Mouse (Mus musculus): ENCODE measurements around the gene Fgf3.

Fgf3 gene

DNA sequence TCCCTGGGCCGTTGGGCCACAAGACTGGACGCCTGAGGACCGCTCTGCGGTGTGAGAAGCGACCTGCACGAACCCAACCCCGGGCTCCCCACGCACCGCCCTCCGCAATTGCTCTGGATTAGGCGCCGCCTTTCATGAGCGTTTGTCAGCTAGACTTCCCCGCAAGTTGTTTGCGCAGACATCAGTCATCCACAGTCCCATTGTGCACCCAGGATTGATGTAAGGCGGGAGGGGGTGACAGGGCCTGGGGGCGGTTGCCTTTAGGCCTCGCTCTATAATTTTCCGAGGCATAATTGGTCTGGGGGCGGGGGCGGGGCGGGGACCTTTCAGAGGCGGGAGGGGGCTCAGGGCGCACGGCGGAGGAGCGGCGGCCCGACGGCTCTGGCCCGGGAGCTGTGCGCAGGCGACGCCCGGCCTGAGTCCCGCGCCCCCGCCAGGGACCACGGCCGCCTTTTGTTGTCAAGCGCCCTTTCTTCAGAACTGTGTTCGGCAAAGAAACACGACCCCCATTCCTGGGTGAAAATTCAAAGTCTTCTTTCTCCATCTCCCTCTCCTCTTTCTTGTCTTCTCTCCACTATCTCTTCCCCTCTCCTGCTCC lies at the start of gene Fgf3:
TSS of gene Fgf3 (plus strand) at position 193 of the 598 bp plus-strand sequence.
- ChIA-PET POLR2A (interaction anchor here (0.5 to 50.1 kb wide), 29 partner anchors 8 to 1762 kb away, joined by 3 to 1932 read pairs (median 6); partner anchors contain the start of genes Fgf15 (in 1 of the 4) and Fgf4 (in 1 of the 4)), CTCF (interaction anchor here (0.8 to 4.0 kb wide), 19 partner anchors 8 to 71 kb away, joined by 3 to 22 read pairs (median 4); no protein-coding TSS in a partner anchor)

- POLR2A ChIA-PET = interaction anchor here in 3 of 4 experiments (1.2 to 1.4 kb wide), 3 partner anchors 24 to 101 kb away, joined by 3 read pairs; no protein-coding TSS in a partner anchor
- CTCF ChIA-PET = interaction anchor here (0.6 to 5.6 kb wide), 19 partner anchors 7 to 201 kb away, joined by 3 to 45 read pairs (median 7); partner anchors contain the start of gene Fgf15 (in 1 of the 4)
Observed at GRCm38 (mm10) chr7:144788631-144789030, 49.3 kb upstream of the Fgf3 start.

- POLR2A ChIA-PET = interaction anchor here in 3 of 4 experiments (0.8 to 1.4 kb wide), 11 partner anchors 9 to 119 kb away, joined by 3 to 4 read pairs (median 3); partner anchors contain the start of gene Fgf15 (in 1 of the 3)
- CTCF ChIA-PET = interaction anchor here (0.5 to 5.6 kb wide), 55 partner anchors 8 to 359 kb away, joined by 3 to 45 read pairs (median 4); partner anchors contain the start of genes Fgf15 (in 1 of the 4), Fgf3 (in 1 of the 4) and LTO1 (in 1 of the 4)
Observed at GRCm38 (mm10) chr7:144789601-144790556, 48.0 kb upstream of the Fgf3 start.

DNA sequence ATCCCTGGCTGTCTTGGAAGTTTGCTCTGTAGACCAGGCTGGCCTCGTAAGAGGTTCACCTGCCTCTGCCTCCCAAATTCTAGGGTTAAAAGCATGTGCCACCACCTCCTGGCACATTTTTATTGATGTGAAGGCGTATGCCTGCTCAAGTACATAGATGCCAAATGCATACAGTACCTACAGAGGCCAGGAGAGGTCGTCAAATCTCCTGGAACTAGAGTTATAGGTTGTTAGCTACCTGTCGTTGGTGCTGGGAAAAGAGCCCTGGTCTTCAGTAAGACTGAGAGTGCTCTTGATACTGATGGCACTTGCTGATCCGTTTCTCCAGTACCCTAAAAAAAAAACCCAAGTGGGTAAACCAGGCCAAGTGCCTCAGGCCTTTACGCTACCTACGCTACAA lies 46.5 kb upstream of the Fgf3 start:
- ChIA-PET CTCF (interaction anchor here (0.5 to 5.6 kb wide), 26 partner anchors 10 to 140 kb away, joined by 3 to 45 read pairs (median 4); partner anchors contain the start of genes Fgf3 (in 2 of the 4), Fgf15 (in 1 of the 4), Fgf4 (in 1 of the 4) and LTO1 (in 1 of the 4)), POLR2A (interaction anchor here in 2 of 4 experiments (0.6 to 1.6 kb wide), 9 partner anchors 16 to 194 kb away, joined by 3 to 8 read pairs (median 3); no protein-coding TSS in a partner anchor)

- CTCF ChIA-PET = interaction anchor here in 3 of 4 experiments (0.5 to 5.6 kb wide), 16 partner anchors 9 to 210 kb away, joined by 3 to 45 read pairs (median 4); partner anchors contain the start of gene LTO1 (in 1 of the 3)
Observed at GRCm38 (mm10) chr7:144793296-144793695, 44.6 kb upstream of the Fgf3 start.

GRCm38 (mm10) chr7:144795976-144796474 lies 41.9 kb upstream of the Fgf3 start:
- ChIA-PET CTCF (interaction anchor here in 2 of 4 experiments (1.1 to 4.8 kb wide), 9 partner anchors 10 to 111 kb away, joined by 3 to 64 read pairs (median 17); partner anchors contain the start of genes Fgf15 (in 1 of the 2) and Fgf4 (in 1 of the 2)), POLR2A (interaction anchor here in 3 of 4 experiments (0.5 to 2.7 kb wide), 10 partner anchors 10 to 114 kb away, joined by 3 to 24 read pairs (median 6); no protein-coding TSS in a partner anchor)

More at GRCm38 (mm10) chr7:144793296-144793695, 44.6 kb upstream of the Fgf3 start:
- POLR2A ChIA-PET = interaction anchor here in 3 of 4 experiments (0.5 to 1.7 kb wide), 13 partner anchors 30 to 109 kb away, joined by 3 to 9 read pairs (median 4); no protein-coding TSS in a partner anchor

- POLR2A ChIA-PET = interaction anchor here in 3 of 4 experiments (0.5 to 2.7 kb wide), 28 partner anchors 9 to 385 kb away, joined by 3 to 24 read pairs (median 4); partner anchors contain the start of gene Fgf3 (in 1 of the 3)
- CTCF ChIA-PET = interaction anchor here (0.7 to 4.8 kb wide), 38 partner anchors 9 to 112 kb away, joined by 3 to 64 read pairs (median 6); partner anchors contain the start of genes Fgf15 (in 1 of the 4), Fgf3 (in 1 of the 4) and Fgf4 (in 1 of the 4)
Observed at GRCm38 (mm10) chr7:144796986-144797735, 40.7 kb upstream of the Fgf3 start.

GRCm38 (mm10) chr7:144798471-144798870 lies 39.4 kb upstream of the Fgf3 start:
- ChIA-PET CTCF (interaction anchor here (0.5 to 4.8 kb wide), 40 partner anchors 8 to 411 kb away, joined by 3 to 64 read pairs (median 4); partner anchors contain the start of genes Fgf15 (in 1 of the 4), Fgf3 (in 1 of the 4) and Fgf4 (in 1 of the 4)), POLR2A (interaction anchor here in 3 of 4 experiments (0.5 to 2.7 kb wide), 20 partner anchors 15 to 97 kb away, joined by 3 to 24 read pairs (median 4); partner anchors contain the start of gene Fgf3 (in 1 of the 3))

DNA sequence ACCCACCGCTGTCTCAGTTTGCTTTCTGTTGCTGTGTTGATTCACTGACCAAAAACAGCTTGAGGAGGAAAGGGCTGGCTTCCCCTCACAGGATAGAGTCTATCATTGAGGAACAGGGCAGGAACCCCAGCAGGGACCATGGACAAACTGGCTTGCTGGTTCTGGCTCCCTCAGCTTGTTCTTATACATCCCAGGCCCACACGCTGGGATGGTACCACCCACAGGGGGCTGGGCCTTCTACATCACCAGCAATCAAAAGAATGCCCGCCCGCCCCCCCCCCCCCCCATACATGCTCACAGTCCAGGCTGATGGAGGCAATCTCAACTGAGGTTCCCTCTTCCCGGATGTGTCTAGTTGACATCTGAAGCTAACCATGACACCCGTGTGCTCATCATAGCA lies 30.8 kb upstream of the Fgf3 start:
- ChIA-PET CTCF (interaction anchor here in 3 of 4 experiments (0.7 to 1.9 kb wide), 10 partner anchors 9 to 275 kb away, joined by 3 to 14 read pairs (median 4); no protein-coding TSS in a partner anchor), POLR2A (interaction anchor here in 3 of 4 experiments (0.5 to 2.6 kb wide), 30 partner anchors 8 to 329 kb away, joined by 3 to 14 read pairs (median 4); no protein-coding TSS in a partner anchor)

DNA sequence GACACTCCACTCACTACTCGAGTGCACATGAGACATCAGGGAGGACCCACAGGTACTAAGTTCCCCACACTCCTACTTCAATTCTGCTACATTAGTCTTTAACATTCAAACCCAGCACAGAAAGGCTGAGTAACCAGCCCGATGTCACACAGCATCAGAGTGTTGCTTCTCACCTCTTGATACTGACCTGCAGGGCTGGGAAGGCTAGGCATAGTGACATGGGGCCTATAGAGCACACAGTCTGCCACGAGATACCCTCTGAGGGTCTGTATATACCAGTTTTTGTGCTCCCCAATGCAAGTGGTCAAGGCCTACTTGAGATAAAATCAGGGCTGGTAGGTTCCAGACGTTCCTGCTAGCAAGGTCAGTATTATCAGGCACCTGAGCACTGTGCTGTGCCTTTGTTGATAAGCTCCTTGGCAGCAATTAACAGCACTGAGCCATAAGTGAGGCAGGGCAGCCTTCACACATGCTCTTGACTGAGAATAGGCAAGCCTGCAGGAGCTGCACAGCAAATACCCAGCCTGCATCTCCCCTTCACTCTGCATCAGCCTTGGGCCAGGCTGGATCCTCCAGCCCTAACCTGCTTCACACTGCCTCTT lies 29.8 kb upstream of the Fgf3 start:
- ChIA-PET POLR2A (interaction anchor here in 2 of 4 experiments (0.9 to 2.6 kb wide), 5 partner anchors 16 to 56 kb away, joined by 3 to 9 read pairs (median 4); no protein-coding TSS in a partner anchor), CTCF (interaction anchor here in 1 of 4 experiments (0.6 kb wide), 1 partner anchor 1060 kb away, joined by 3 read pairs; no protein-coding TSS in a partner anchor)

- ChIA-PET POLR2A (interaction anchor here in 3 of 4 experiments (0.8 to 2.1 kb wide), 12 partner anchors 9 to 229 kb away, joined by 3 to 5 read pairs (median 3); partner anchors contain the start of gene Fadd (in 1 of the 3)), CTCF (interaction anchor here in 3 of 4 experiments (0.7 to 1.7 kb wide), 6 partner anchors 10 to 97 kb away, joined by 3 to 9 read pairs (median 4); partner anchors contain the start of gene Fgf4 (in 1 of the 3))
Observed at GRCm38 (mm10) chr7:144811521-144811920, 26.4 kb upstream of the Fgf3 start.

DNA sequence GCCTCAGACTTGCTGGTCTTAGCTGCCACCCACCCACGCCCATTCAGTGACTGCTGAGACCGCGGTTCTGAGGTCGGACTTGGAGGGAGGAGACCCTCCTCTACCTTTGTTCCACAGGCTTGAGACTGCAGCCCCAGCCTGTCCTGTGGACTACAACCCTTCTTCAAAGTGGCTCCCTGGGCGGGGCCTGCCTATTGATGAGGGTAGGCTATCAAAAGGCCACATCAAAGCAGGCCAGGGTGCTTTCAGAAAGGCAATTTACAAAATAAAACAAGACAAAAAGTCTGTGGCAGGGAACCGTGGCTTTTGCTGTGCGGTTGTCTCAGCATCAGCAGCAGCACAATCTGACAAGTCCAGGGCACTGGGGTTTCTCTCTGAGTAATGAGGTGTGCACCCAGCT lies 16.0 kb upstream of the Fgf3 start:
- POLR2A ChIA-PET = interaction anchor here (0.6 to 50.1 kb wide), 21 partner anchors 9 to 993 kb away, joined by 3 to 1932 read pairs (median 3); partner anchors contain the start of gene Fgf3 (in 3 of the 4)
- CTCF ChIA-PET = interaction anchor here in 1 of 4 experiments (1.4 to 3.2 kb wide), 3 partner anchors 10 to 24 kb away, joined by 5 to 18 read pairs (median 11); no protein-coding TSS in a partner anchor

GRCm38 (mm10) chr7:144823988-144824387 lies 13.9 kb upstream of the Fgf3 start:
- ChIA-PET POLR2A (interaction anchor here in 3 of 4 experiments (0.6 to 50.1 kb wide), 19 partner anchors 8 to 316 kb away, joined by 3 to 1932 read pairs (median 5); partner anchors contain the start of gene Fgf3 (in 2 of the 3)), CTCF (interaction anchor here in 3 of 4 experiments (0.6 to 3.2 kb wide), 8 partner anchors 21 to 505 kb away, joined by 3 to 18 read pairs (median 3); no protein-coding TSS in a partner anchor)

- CTCF ChIA-PET = interaction anchor here (0.6 to 1.5 kb wide), 8 partner anchors 16 to 59 kb away, joined by 3 to 9 read pairs (median 3); no protein-coding TSS in a partner anchor
- POLR2A ChIA-PET = interaction anchor here in 2 of 4 experiments (0.6 to 50.1 kb wide), 17 partner anchors 8 to 455 kb away, joined by 3 to 1932 read pairs (median 3); partner anchors contain the start of genes Fgf3 (in 2 of the 2), Fgf4 (in 1 of the 2) and Tpcn2 (in 1 of the 2)
Observed at GRCm38 (mm10) chr7:144828369-144828768, 9.5 kb upstream of the Fgf3 start.

Data from embryonic stem cell, embryonic (primary cell).